Mouse (Mus musculus) inflammation-experienced regulatory T-cells, adult 6 months (primary cell): ENCODE results near the gene Dhx16. TPM values are rescaled to one million over a fixed set of nuclear protein-coding genes. Genes with fewer than 3 reads are reported as not detected.

Source experiments
- ATAC-seq: one replicate; pipeline ENCODE4 v1.8.0; 2017
- polyA plus RNA-seq, 3 experiments: library from polyadenylated mRNA; unstranded; fragments of 100-300 nt; shearing (Covaris generic); gene quantifications; one replicate each; pipeline ENCODE4 v1.2.1; 2017

The Dhx16 gene
- polyA plus RNA-seq, 3 experiments from 2014 or later, result 17.4 to 36.1 (median 19.5) TPM

GRCm38 (mm10) chr17:35860831-35861197 is 18.8 kb upstream of the Dhx16 start:
- no peak for ATAC-seq

DNA sequence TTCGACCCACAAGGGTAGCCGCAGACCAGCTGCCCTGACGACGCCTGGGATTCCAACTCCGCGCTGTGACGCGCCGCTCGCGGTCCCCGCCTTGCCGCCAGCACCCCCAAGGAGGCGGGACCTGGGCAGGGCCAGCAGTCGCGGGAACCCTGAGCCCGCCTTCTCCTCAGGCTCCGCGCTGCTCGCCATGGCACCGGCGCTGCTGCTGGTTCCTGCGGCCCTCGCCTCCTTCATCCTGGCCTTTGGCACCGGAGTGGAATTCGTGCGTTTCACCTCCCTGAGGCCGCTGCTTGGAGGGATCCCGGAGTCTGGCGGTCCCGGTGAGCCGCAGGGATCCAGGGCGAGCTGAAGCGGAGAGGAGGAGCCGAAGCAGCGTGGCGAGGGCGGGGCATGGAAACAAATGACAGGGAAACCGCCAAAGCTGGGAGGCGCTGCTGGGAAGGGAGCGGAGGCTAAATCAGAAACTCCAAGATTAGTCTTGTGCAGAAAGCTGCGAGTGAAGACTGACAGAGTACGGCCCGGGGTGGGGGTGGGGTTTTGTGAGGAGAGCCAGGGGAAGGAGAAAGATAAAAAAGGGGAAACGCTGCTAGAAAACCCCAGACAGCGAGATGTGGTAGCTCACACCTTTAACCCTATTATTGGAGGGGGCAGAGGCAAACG is 18.3 kb upstream of the Dhx16 start, which contains the start of gene Nrm:
Nrm (plus strand) TSS at position 121 of the 660 bp plus-strand sequence.
- ATAC-seq, result peak; percentile 89

GRCm38 (mm10) chr17:35864832-35865353 is 14.7 kb upstream of the Dhx16 start:
- no peak for ATAC-seq

DNA sequence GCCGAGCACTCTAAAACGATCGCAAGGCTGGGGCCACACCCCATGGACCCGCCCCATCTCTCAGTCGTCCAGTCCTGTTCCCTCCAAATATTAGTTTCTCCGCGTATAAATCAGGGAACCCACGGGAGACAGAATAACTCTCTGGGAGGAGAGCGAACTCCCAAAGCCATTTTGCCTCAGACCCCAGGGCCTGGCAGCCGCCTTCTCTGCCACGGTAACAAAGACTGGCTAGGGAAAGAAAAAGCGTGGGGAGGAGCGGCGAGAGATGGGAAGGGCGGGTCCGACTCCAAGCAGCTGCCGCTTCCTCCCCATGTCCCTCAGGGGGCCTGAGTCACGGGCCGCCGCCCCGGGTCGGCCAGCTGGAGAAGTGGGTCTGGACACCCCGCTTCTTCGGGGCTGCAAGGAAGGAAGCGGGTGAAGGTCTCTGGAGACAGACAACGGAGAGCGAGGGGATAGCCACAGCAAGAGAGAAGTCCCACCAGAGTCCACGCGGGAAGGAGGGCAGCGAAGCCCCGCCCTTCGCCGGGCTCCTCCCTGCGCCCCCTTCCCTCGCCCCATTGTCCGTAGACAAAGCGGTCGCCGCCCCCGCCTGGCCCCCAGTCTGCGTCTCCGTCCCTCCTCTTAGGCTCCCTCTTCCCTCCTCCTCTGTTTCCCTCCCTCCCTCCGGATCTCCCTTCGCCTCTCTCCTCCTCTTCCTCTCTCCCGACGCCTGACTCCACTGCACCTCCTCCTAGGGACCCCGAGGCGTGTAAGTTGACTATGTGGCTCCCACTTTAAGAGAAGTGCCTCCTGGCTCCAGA is 13.9 kb upstream of the Dhx16 start, which contains the start of gene Ppp1r18:
Ppp1r18 (plus strand) TSS at position 113 of the 800 bp plus-strand sequence.
- ATAC-seq, result no peak

DNA sequence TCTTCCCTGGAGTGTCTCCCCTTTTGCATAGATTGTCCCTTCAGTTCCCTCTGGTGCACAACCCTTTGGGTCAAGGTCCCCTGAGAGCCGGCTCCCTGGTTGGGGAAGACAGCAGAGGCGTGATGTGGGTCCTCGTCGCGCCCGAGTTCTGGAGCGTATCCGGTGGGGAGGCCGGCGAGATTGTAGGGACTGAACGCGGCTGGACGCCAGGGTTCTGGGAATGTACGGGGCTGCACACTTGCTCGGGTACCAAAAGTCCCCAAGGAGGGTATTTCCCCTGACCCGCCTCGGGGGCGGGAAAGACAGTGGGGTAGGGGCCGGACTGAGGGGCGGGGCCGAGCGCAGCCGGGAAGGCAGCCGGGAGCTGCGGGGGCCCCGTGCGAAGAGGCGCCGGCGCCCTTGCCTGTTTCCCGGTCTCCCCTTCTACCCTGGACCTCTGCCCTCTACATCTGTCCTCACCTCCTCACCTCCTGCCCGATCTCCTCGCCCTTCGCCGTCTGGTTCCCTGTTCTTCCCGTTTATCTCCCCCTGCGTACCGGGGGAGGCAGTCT is 13.3 kb upstream of the Dhx16 start:
- no peak for ATAC-seq

DNA sequence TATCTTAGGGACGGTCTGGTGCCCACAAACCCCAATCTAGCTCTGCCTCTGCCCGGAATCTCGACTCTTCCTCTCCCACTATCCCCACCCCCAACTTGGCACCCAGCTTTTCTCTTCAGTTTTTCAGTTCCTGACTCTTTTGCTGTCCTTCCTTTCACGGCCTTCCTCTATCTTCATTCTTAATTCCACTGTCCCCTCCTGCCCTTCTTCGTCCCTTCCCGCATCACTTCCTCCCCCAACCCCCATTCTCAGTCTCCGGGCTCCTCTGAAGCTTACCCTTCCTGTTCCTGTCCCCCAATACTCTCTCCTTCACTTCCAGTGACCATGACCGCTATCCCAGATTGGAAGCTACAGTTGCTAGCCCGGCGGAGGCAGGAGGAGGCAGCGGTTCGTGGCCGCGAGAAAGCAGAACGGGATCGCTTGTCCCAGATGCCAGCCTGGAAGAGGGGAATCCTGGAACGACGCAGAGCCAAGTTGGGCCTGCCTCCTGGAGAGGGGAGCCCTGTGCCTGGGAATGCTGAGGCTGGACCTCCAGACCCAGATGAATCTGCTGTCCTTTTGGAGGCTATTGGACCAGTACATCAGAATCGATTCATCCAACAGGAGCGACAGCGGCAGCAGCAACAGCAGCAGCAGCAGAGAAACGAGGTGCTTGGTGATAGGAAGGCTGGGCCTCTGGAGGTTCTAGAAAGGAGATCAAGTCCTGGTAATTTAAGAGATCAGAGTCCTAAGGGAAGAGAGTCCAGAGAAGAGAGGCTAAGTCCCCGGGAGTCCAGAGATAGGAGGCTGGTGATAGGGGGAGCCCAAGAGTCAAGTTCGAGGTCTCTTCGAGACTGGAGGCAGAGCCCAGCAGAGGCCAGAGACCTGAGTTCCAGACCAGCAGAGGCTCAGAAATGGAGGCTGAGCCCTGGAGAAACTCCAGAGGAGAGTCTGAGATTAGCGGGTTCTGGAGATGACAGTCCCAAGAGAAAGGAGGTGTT is 12.4 kb upstream of the Dhx16 start:
- ATAC-seq, result no peak

DNA sequence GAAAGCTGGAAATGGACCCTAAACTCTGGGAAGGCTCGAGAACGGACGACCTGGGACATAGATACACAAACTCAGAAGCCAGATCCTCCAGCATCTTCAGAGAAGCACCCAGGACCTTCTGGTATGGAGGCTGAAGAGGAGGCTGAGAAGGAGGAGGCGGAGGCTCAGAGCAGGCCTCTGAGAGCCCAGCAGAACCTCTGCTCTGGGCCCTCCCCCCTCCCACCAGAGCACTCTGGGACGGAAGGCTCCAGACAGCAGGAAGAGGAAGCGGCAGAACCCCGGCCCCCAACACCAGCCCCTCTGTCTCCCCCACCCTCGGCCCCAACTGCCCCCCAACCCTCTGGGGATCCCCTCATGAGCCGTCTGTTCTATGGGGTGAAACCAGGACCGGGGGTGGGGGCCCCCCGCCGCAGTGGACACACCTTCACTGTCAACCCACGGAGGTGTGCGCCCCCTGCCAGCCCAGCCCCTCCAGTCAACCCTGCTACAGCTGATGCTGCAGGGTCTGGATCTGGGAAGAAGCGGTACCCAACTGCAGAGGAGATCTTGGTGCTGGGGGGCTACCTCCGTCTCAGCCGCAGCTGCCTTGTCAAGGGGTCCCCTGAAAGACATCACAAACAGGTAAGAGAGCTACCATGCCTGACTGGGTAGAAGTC is 11.3 kb upstream of the Dhx16 start:
- ATAC-seq, result peak; percentile 45

- no peak for ATAC-seq
These were observed 10.7 kb upstream of the Dhx16 start for GRCm38 (mm10) chr17:35868961-35869345.

GRCm38 (mm10) chr17:35869346-35870067 is 10.1 kb upstream of the Dhx16 start:
- no peak for ATAC-seq

GRCm38 (mm10) chr17:35870151-35870883 is 9.3 kb upstream of the Dhx16 start:
- ATAC-seq, result peak; percentile 75

GRCm38 (mm10) chr17:35870884-35871696 is 8.5 kb upstream of the Dhx16 start:
- ATAC-seq, result no peak

- no peak for ATAC-seq
These were observed 5.7 kb upstream of the Dhx16 start for GRCm38 (mm10) chr17:35873774-35874519.

GRCm38 (mm10) chr17:35874721-35875120 is 4.9 kb upstream of the Dhx16 start:
- no peak for ATAC-seq

- no peak for ATAC-seq
These were observed 3.3 kb downstream of the Dhx16 start for GRCm38 (mm10) chr17:35882924-35883323.

DNA sequence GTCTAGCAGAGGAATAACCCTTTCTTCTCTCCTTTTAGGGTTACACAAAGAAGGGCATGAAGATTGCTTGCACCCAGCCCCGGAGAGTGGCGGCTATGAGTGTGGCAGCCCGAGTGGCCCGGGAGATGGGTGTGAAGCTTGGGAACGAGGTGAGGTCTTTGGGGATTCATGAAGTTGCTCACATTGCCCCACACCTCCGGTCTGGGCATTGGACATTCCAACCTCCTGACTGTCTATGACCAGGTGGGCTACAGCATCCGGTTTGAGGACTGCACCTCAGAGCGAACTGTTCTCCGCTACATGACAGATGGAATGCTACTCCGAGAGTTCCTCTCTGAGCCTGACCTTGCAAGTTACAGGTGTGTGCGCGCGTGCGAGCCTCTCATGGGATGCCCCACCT is 4.2 kb downstream of the Dhx16 start:
- no peak for ATAC-seq

- no peak for ATAC-seq
These were observed 8.1 kb downstream of the Dhx16 start for GRCm38 (mm10) chr17:35887725-35888124.

- ATAC-seq, result peak; percentile 75
These were observed 17.4 kb downstream of the Dhx16 start, which contains the start of gene 2310061I04Rik for GRCm38 (mm10) chr17:35896781-35897643. Gene 2310061I04Rik (minus strand): TSS chr17:35897431.
